Mouse (Mus musculus) embryonic stem cell, embryonic (primary cell): ENCODE data around the gene Hap1.

Experiments
- CTCF ChIA-PET, 4 experiments: fragments of 300-600 bp in 2 of 4; fragments of 350-600 bp in 2 of 4; sonication (Branson Sonifier 250); formaldehyde crosslinking; loops; one replicate each; lab custom pipeline; 2022; ENCODE audit warnings: inconsistent platforms in 2 of 4; lab: Charles Lee
- POLR2A ChIA-PET, 4 experiments: fragments of 300-600 bp in 2 of 4; fragments of 350-600 bp in 2 of 4; sonication (Branson Sonifier 250); formaldehyde crosslinking; loops; one replicate each; lab custom pipeline; 2022; ENCODE audit warnings: antibody characterized with exemption in 4 of 4, inconsistent platforms in 1 of 4; lab: Charles Lee

The Hap1 gene

GRCm38 (mm10) chr11:100355151-100355951, 577 bp downstream of the Hap1 start:
- ChIA-PET CTCF (interaction anchor here in 3 of 4 experiments (0.5 to 1.3 kb wide), 9 partner anchors 19 to 1649 kb away, joined by 3 to 7 read pairs (median 3); partner anchors contain the start of gene Jup (in 1 of the 3)), POLR2A (interaction anchor here (0.6 to 10.9 kb wide), 84 partner anchors 8 to 906 kb away, joined by 3 to 226 read pairs (median 4); partner anchors contain the start of genes Acly (in 3 of the 4), Eif1 (in 3 of the 4), Jup (in 3 of the 4) and Gast (in 2 of the 4))

- ChIA-PET POLR2A (interaction anchor here in 3 of 4 experiments (0.5 to 10.9 kb wide), 20 partner anchors 8 to 176 kb away, joined by 3 to 226 read pairs (median 4); partner anchors contain the start of genes Eif1 (in 3 of the 3), Acly (in 1 of the 3), Gast (in 1 of the 3) and Jup (in 1 of the 3)), CTCF (interaction anchor here in 3 of 4 experiments (0.5 to 2.4 kb wide), 13 partner anchors 12 to 279 kb away, joined by 3 to 5 read pairs (median 3); partner anchors contain the start of gene Jup (in 1 of the 3))
Observed at GRCm38 (mm10) chr11:100352076-100352857, 3.7 kb downstream of the Hap1 start.

GRCm38 (mm10) chr11:100344269-100344668, 11.7 kb downstream of the Hap1 start:
- POLR2A ChIA-PET = interaction anchor here in 3 of 4 experiments (1.1 to 22.4 kb wide), 9 partner anchors 8 to 24 kb away, joined by 3 to 410 read pairs (median 4); partner anchors contain the start of genes Eif1 (in 3 of the 3), Gast (in 1 of the 3) and Hap1 (in 1 of the 3)
- CTCF ChIA-PET = interaction anchor here in 3 of 4 experiments (0.6 to 1.6 kb wide), 3 partner anchors 14 to 134 kb away, joined by 3 to 4 read pairs (median 3); no protein-coding TSS in a partner anchor

GRCm38 (mm10) chr11:100335731-100336130, 20.2 kb downstream of the Hap1 start:
- ChIA-PET CTCF (no interaction called here), POLR2A (interaction anchor here in 3 of 4 experiments (0.7 to 22.4 kb wide), 16 partner anchors 10 to 105 kb away, joined by 3 to 410 read pairs (median 5); partner anchors contain the start of genes Eif1 (in 3 of the 3), Klhl10 (in 1 of the 3), Nt5c3b (in 1 of the 3) and P3h4 (in 1 of the 3))

- ChIA-PET POLR2A (interaction anchor here (0.6 to 22.4 kb wide), 15 partner anchors 9 to 194 kb away, joined by 3 to 410 read pairs (median 4); partner anchors contain the start of genes Eif1 (in 2 of the 4) and Acly (in 1 of the 4)), CTCF (no interaction called here)
Observed at GRCm38 (mm10) chr11:100333944-100334457, 21.9 kb downstream of the Hap1 start, which contains the start of gene Gast. Gast (plus strand) TSS chr11:100334407.

- ChIA-PET POLR2A (interaction anchor here in 3 of 4 experiments (0.6 to 22.4 kb wide), 7 partner anchors 9 to 1849 kb away, joined by 3 to 410 read pairs (median 5); partner anchors contain the start of genes Eif1 (in 2 of the 3) and Hap1 (in 1 of the 3)), CTCF (no interaction called here)
Observed at GRCm38 (mm10) chr11:100332766-100333515, 23.0 kb downstream of the Hap1 start.

GRCm38 (mm10) chr11:100330816-100331375, 25.0 kb downstream of the Hap1 start:
- CTCF ChIA-PET = interaction anchor here in 2 of 4 experiments (0.6 to 1.5 kb wide), 2 partner anchors 14 to 33 kb away, joined by 3 read pairs; no protein-coding TSS in a partner anchor
- POLR2A ChIA-PET = interaction anchor here (0.6 to 22.4 kb wide), 17 partner anchors 7 to 197 kb away, joined by 3 to 410 read pairs (median 4); partner anchors contain the start of genes Eif1 (in 4 of the 4), Acly (in 1 of the 4) and Jup (in 1 of the 4)

GRCm38 (mm10) chr11:100330235-100330634, 25.7 kb downstream of the Hap1 start:
- POLR2A ChIA-PET = interaction anchor here (0.6 to 22.4 kb wide), 16 partner anchors 7 to 197 kb away, joined by 3 to 410 read pairs (median 4); partner anchors contain the start of genes Eif1 (in 4 of the 4), Jup (in 3 of the 4) and Acly (in 1 of the 4)
- CTCF ChIA-PET = interaction anchor here in 2 of 4 experiments (0.6 to 1.5 kb wide), 2 partner anchors 14 to 33 kb away, joined by 3 read pairs; no protein-coding TSS in a partner anchor

- ChIA-PET POLR2A (interaction anchor here in 3 of 4 experiments (0.5 to 22.4 kb wide), 8 partner anchors 4 to 50 kb away, joined by 3 to 410 read pairs (median 16); partner anchors contain the start of genes Eif1 (in 3 of the 3) and Gast (in 1 of the 3)), CTCF (interaction anchor here in 1 of 4 experiments (1.7 kb wide), 1 partner anchor 67 kb away, joined by 5 read pairs; no protein-coding TSS in a partner anchor)
Observed at GRCm38 (mm10) chr11:100327761-100328160, 28.2 kb downstream of the Hap1 start.

GRCm38 (mm10) chr11:100327316-100327715, 28.6 kb downstream of the Hap1 start:
- ChIA-PET CTCF (interaction anchor here in 1 of 4 experiments (1.7 kb wide), 1 partner anchor 67 kb away, joined by 5 read pairs; no protein-coding TSS in a partner anchor), POLR2A (interaction anchor here in 2 of 4 experiments (0.5 to 13.3 kb wide), 6 partner anchors 6 to 50 kb away, joined by 3 to 410 read pairs (median 4); partner anchors contain the start of genes Eif1 (in 1 of the 2) and Gast (in 1 of the 2))

GRCm38 (mm10) chr11:100325062-100325629, 30.8 kb downstream of the Hap1 start:
- ChIA-PET CTCF (interaction anchor here in 1 of 4 experiments (0.6 to 1.4 kb wide), 4 partner anchors 33 to 1812 kb away, joined by 3 read pairs; partner anchors contain the start of gene Kat2a), POLR2A (interaction anchor here in 3 of 4 experiments (0.9 to 9.5 kb wide), 6 partner anchors 14 to 147 kb away, joined by 3 to 410 read pairs (median 4); partner anchors contain the start of genes Hap1 (in 2 of the 3), Gast (in 1 of the 3) and Klhl11 (in 1 of the 3))

GRCm38 (mm10) chr11:100323578-100323977, 32.4 kb downstream of the Hap1 start:
- ChIA-PET POLR2A (interaction anchor here (0.5 to 9.5 kb wide), 55 partner anchors 8 to 616 kb away, joined by 3 to 410 read pairs (median 5); partner anchors contain the start of genes Gast (in 3 of the 4), Hap1 (in 3 of the 4), Jup (in 3 of the 4) and Acly (in 2 of the 4)), CTCF (interaction anchor here in 3 of 4 experiments (0.6 to 1.4 kb wide), 13 partner anchors 15 to 149 kb away, joined by 3 to 7 read pairs (median 3); partner anchors contain the start of genes Jup (in 1 of the 3) and Klhl11 (in 1 of the 3))

- POLR2A ChIA-PET = interaction anchor here (0.6 to 9.5 kb wide), 95 partner anchors 9 to 1753 kb away, joined by 3 to 410 read pairs (median 5); partner anchors contain the start of genes Acly (in 3 of the 4), Gast (in 3 of the 4), Jup (in 3 of the 4) and Hap1 (in 2 of the 4)
- CTCF ChIA-PET = interaction anchor here (0.6 to 1.4 kb wide), 15 partner anchors 15 to 1677 kb away, joined by 3 to 10 read pairs (median 4); partner anchors contain the start of genes Hap1 (in 1 of the 4), Jup (in 1 of the 4) and Psmc3ip (in 1 of the 4)
Observed at GRCm38 (mm10) chr11:100322591-100323258, 33.2 kb downstream of the Hap1 start.
